Mouse (Mus musculus): ENCODE data around the gene Gm28729. TPM values are rescaled to one million over a fixed set of nuclear protein-coding genes. Genes with fewer than 3 reads are reported as not detected.
A peak's percentile ranks its signal among the peaks of the same experiment; 100 is the strongest.

Gene Gm28729
- polyA plus RNA-seq, 2 experiments, result 0.11 TPM; not detected in 1

DNA sequence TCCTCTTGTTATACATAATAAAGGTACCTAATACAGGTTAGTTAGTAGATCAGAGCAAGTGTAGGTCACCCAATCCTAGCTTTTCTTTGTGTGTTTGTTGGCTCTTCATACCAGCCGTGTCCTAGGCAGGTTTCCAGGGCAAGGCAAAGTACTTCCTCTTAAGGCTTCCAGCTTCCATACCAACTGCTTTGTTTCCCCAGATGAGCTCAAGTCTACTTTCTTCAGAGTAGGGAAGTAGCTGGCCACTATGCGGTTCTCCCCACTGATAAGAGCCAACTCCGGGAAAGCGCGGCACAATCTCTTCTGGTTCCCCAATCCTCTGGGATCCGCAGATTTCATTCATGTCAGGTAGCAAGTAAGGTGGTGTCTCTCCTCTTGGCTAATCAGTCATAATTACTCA, 34.1 kb upstream of the Gm28729 start:
- no peak for TF ChIP-seq POLR2A (IDR thresholded peaks at IDR 0.05; ENCODE audit: borderline replicate concordance, extremely low read depth, insufficient read depth, insufficient read length)
- no peak overlapping the region for H3K27ac ChIP-seq (replicated peaks; ENCODE audit: low read depth, low read length)
- no peaks in the 10 kb centered on the region for H3K4me1 ChIP-seq (ENCODE audit: control insufficient read depth, insufficient read depth, low read length)
- ATAC-seq (ENCODE audit: low FRiP score, low read depth) (no peak), DNase-seq (ENCODE audit: low spot score) (no peak)
- H3K9me3 ChIP-seq (ENCODE audit: control insufficient read depth, low read length), result no peaks in the 10 kb centered on the region
- no peak overlapping the region for H3K4me3 ChIP-seq (replicated peaks; ENCODE audit: low read length)
- H3K4me2 ChIP-seq (replicated peaks; ENCODE audit: low read depth, low read length, severe bottlenecking), result no peak overlapping the region
- peaks cover 44% of the 10 kb centered on the region for H3K36me3 ChIP-seq (ENCODE audit: control insufficient read depth, insufficient read depth, low read length)
- no peaks in the 10 kb centered on the region for H3K27me3 ChIP-seq (ENCODE audit: control insufficient read depth, insufficient read depth, low read length)
- no peak overlapping the region for H3K9ac ChIP-seq (ENCODE audit: low read depth, low read length, severe bottlenecking)
- WGBS, result 92% methylated on average over 6 of the region's 6 CpGs

DNA sequence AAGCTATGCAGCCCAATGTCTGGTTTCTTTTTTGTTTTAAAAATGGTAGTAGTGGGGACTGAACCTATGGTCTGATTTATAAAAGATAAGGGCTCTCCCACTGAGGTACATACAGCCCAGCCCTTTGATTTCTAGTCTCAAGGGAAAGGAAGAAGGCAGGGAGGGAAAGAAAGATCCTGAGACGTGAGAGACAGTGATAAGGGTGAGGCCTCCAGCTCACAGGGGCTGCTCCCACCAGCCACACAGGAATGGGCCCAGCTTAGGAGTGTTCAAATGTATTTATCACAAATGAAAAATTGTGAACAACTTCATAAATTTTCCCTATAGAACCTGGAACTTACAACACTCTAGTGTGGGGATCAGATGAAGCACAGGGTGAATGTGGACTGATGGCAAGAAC, 33.5 kb upstream of the Gm28729 start:
- H3K36me3 ChIP-seq (ENCODE audit: control insufficient read depth, insufficient read depth, low read length), result peaks cover 38% of the 10 kb centered on the region
- TF ChIP-seq POLR2A (IDR thresholded peaks at IDR 0.05; ENCODE audit: borderline replicate concordance, extremely low read depth, insufficient read depth, insufficient read length), result no peak
- H3K4me1 ChIP-seq (ENCODE audit: control insufficient read depth, insufficient read depth, low read length), result no peaks in the 10 kb centered on the region
- H3K4me3 ChIP-seq (replicated peaks; ENCODE audit: low read length), result no peak overlapping the region
- ATAC-seq (ENCODE audit: low FRiP score, low read depth) (no peak), DNase-seq (ENCODE audit: low spot score) (no peak)
- H3K27ac ChIP-seq (replicated peaks; ENCODE audit: low read depth, low read length), result no peak overlapping the region
- WGBS, result 72% methylated on average over 1 of the region's 1 CpGs
- no peaks in the 10 kb centered on the region for H3K27me3 ChIP-seq (ENCODE audit: control insufficient read depth, insufficient read depth, low read length)
- no peak overlapping the region for H3K4me2 ChIP-seq (replicated peaks; ENCODE audit: low read depth, low read length, severe bottlenecking)
- H3K9me3 ChIP-seq (ENCODE audit: control insufficient read depth, low read length), result no peaks in the 10 kb centered on the region
- no peak overlapping the region for H3K9ac ChIP-seq (ENCODE audit: low read depth, low read length, severe bottlenecking)

GRCm38 (mm10) chr9:96554095-96554494, 29.0 kb upstream of the Gm28729 start:
- Histone ChIP-seq H3K9me3 (ENCODE audit: control insufficient read depth, low read length) (no peaks in the 10 kb centered on the region), H3K36me3 (ENCODE audit: control insufficient read depth, insufficient read depth, low read length) (peaks cover 34% of the 10 kb centered on the region), H3K4me1 (ENCODE audit: control insufficient read depth, insufficient read depth, low read length) (no peaks in the 10 kb centered on the region), H3K9ac (ENCODE audit: low read depth, low read length, severe bottlenecking) (no peak overlapping the region), H3K4me2 (replicated peaks; ENCODE audit: low read depth, low read length, severe bottlenecking) (no peak overlapping the region), H3K27ac (replicated peaks; ENCODE audit: low read depth, low read length) (no peak overlapping the region), H3K27me3 (ENCODE audit: control insufficient read depth, insufficient read depth, low read length) (no peaks in the 10 kb centered on the region), H3K4me3 (replicated peaks; ENCODE audit: low read length) (no peak overlapping the region)
- ATAC-seq (ENCODE audit: low FRiP score, low read depth), result no peak
- WGBS, result 70% methylated on average over 1 of the region's 1 CpGs
- DNase-seq (ENCODE audit: low spot score), result no peak
- TF ChIP-seq POLR2A (IDR thresholded peaks at IDR 0.05; ENCODE audit: borderline replicate concordance, extremely low read depth, insufficient read depth, insufficient read length), result no peak

DNA sequence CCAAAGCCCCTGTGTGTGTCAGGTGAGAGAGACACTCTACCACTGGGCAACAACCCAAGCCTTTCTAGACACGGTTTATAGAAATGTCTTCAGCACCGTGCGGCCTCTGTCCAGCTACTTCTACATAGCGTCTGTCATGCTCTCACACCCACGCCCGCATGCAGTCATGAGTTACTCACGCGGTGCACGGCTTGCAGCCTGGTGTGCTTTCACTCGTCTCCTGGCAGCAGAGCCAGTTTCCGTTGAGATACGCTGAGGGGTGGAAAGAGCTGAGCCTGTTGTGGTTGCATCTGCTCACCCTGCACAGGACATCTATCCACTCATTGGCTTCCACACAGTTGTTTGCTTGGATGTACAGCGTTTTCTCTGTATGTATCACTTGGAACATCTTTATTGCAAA, 20.3 kb upstream of the Gm28729 start:
- Histone ChIP-seq H3K4me2 (replicated peaks; ENCODE audit: low read depth, low read length, severe bottlenecking) (no peak overlapping the region), H3K27ac (replicated peaks; ENCODE audit: low read depth, low read length) (no peak overlapping the region), H3K9ac (ENCODE audit: low read depth, low read length, severe bottlenecking) (no peak overlapping the region), H3K36me3 (ENCODE audit: control insufficient read depth, insufficient read depth, low read length) (peaks cover 55% of the 10 kb centered on the region), H3K27me3 (ENCODE audit: control insufficient read depth, insufficient read depth, low read length) (no peaks in the 10 kb centered on the region), H3K4me3 (replicated peaks; ENCODE audit: low read length) (no peak overlapping the region), H3K4me1 (ENCODE audit: control insufficient read depth, insufficient read depth, low read length) (no peaks in the 10 kb centered on the region), H3K9me3 (ENCODE audit: control insufficient read depth, low read length) (no peaks in the 10 kb centered on the region)
- no peak for ATAC-seq (ENCODE audit: low FRiP score, low read depth)
- 94% methylated on average over 13 of the region's 13 CpGs for WGBS
- no peak for DNase-seq (ENCODE audit: low spot score)
- TF ChIP-seq POLR2A (IDR thresholded peaks at IDR 0.05; ENCODE audit: borderline replicate concordance, extremely low read depth, insufficient read depth, insufficient read length), result no peak

DNA sequence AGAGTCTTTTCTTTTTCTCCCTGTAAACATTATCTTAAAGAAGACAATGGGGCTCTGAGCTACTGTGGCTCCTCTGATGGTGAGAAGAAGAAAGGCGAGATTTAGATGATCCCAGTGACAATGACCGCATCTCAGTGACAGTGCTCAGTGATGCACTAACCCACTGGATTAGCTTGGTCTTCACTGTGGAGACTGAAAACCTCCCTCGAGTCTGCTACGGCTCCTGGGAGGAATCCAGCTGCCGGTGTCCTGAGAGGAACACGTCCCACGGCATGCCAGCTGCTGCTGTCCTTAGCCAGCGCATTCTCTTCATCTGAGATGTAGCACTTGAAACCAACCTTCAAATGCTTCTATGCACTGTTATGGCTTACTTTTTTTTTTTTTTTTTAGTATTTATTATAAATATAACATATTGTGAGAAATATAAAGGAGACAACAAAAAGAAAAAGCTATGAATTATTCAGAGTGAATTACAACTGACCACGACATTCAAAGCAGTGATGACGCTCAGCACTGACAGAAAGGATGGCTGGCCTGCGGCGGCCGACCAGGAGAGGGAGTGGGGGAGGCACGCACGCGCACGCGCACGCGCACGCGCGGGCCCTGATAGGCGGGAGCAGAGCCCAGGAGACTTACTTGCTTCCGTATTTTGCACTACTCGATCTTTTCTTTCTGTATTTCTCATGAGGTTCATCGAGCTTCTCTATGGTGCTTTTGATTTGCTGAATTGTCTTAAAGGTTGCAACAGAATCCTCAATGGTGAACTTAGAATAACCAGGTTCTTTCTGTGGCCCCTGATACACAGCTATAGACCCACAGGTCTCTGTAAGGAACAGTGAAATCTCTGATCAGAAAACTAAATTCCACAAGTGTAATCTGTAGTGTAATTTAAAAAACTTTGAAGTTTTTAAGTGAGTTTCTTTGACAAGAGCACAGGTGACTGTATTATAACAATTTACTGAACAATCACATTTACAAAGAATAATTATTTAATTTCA, 18.9 kb upstream of the Gm28729 start:
- H3K9ac ChIP-seq (ENCODE audit: low read depth, low read length, severe bottlenecking), result no peak overlapping the region
- peak overlapping the region; percentile 21; the same call in 1 of the 2 replicates for H3K4me2 ChIP-seq (replicated peaks; ENCODE audit: low read depth, low read length, severe bottlenecking)
- no peaks in the 10 kb centered on the region for H3K27me3 ChIP-seq (ENCODE audit: control insufficient read depth, insufficient read depth, low read length)
- TF ChIP-seq POLR2A (IDR thresholded peaks at IDR 0.05; ENCODE audit: borderline replicate concordance, extremely low read depth, insufficient read depth, insufficient read length), result no peak
- WGBS, result 37% methylated on average over 27 of the region's 27 CpGs
- no peaks in the 10 kb centered on the region for H3K9me3 ChIP-seq (ENCODE audit: control insufficient read depth, low read length)
- DNase-seq (ENCODE audit: low spot score) (peak; percentile 71), ATAC-seq (ENCODE audit: low FRiP score, low read depth) (peak; percentile 71)
- no peak overlapping the region for H3K27ac ChIP-seq (replicated peaks; ENCODE audit: low read depth, low read length)
- H3K36me3 ChIP-seq (ENCODE audit: control insufficient read depth, insufficient read depth, low read length), result peaks cover 58% of the 10 kb centered on the region
- no peak overlapping the region for H3K4me3 ChIP-seq (replicated peaks; ENCODE audit: low read length)
- H3K4me1 ChIP-seq (ENCODE audit: control insufficient read depth, insufficient read depth, low read length), result no peaks in the 10 kb centered on the region

All from limb, embryonic 14.5 days (tissue).